Mouse (Mus musculus) CH12F3 (cell line): ENCODE data around the gene Sdcbp2.
"Not testable (repeated sequence)": the region's sequence is repeated elsewhere in the genome, so short reads cannot be mapped to it uniquely, and the experiment has no call there.

ENCODE experiments used
- in situ Hi-C: fragments of 300-500 bp; cut with MboI; formaldehyde crosslinking; loops from 2 replicates; pipeline ENCODE4 v1.14.3; 2020; ENCODE audit warnings: low sequenced_read_pairs

Sdcbp2 gene

DNA sequence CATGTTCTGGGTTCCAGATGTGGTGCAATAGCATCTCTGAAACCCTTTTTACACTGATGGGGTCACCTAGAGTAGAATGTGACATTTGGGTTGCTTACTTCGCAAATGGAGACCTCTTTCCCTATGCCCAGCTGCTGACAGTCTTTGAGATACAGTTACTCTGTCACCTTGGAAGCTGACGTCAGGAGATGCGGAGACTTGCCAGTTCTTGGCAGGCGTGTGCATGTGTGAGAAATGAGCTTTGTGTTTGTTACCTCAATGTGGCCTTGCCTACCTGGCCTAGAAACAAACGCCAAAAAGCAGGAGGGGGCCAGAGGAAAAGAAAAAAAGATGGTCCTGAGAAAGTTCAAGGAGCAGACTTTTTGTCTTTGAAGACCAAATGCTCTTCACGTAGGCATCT, 5.6 kb upstream of the Sdcbp2 start:
- in situ Hi-C loops, result no loop called here

DNA sequence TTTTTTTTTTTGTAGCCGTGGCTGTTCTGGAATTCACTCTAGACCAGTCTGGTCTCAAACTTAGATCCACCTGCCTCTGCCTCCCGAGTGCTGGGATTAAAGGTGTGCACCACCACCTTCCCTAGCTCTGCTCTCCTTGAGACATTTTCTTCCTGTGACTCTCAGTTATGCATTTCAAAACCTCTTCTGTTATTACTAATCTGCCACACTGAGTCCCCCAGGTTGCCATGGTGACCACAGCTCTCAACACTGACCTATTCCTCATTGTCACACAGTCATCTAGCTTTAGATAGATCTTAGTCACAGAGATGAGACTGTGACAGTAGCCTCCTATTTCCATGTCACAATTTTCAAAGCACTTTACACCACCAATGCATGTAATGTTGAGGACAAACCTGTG, 3.0 kb upstream of the Sdcbp2 start:
- in situ Hi-C loops, result no loop called here

DNA sequence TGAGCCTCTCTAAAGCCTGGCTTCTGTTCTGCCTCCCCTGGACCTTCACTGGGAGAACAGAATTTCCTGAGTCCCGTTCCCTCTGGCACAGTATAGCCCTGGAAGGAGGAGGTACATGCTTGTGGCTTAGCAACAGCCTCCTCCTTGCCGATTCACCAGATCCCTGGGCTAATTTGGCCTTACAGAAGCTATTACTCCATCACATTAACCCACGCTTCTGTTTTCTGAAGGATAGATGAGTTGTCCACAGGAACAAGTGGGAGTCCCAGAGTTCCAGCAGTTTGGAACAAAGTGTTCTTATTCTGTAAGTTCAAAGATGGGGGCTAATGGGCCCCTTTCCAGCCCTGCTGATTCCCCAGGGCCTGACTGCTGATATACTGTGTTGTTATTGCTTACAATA, 1.2 kb downstream of the Sdcbp2 start:
- in situ Hi-C loops, result no loop called here

DNA sequence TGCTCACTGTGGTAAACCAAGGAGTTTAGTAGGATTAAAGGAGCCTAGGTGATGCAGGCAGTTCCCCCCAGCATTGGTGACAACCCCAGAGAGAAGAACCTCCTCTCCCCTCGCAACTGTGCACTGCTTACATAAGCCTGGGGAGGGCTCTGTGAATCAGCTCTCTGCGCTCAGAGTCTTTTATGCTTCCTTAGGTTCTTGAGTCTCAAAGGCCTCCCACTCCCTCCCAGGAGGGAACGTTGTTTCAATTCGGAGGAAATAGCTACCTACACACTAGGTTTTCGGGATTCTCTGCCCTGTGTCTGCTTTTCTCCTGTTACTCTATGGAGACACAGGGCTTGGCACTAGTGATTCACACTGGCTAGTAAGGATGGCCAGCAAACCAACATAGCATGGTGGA, 2.2 kb downstream of the Sdcbp2 start:
- in situ Hi-C loops, result no loop called here

DNA sequence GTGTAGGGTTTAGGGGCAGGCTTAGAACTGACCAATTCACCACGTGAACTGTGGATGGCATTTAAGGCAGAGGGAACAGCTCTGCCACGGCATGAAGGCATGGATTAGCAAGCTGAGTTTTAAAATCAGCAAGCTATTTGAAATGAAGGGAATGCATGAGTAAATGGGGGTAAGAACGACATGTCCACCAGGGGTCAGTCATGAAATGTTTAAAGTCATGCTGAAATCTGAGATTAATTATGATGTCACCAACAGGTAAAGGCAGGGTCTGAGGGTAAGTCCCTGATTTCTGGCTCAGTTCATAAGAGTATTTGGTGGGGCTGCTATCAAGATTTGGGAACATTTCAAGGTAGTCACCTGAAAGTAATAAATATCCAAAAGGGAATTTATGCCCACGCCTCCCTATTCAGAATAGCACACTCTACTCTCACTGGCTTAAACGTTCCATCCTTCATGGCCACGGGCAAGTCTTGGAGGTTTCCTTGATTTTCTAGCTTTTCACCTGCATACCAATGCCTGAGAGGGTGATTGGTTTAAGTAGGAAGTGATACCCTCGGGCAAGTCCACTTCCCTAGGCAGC, 2.8 kb downstream of the Sdcbp2 start:
- in situ Hi-C loops, result no loop called here

DNA sequence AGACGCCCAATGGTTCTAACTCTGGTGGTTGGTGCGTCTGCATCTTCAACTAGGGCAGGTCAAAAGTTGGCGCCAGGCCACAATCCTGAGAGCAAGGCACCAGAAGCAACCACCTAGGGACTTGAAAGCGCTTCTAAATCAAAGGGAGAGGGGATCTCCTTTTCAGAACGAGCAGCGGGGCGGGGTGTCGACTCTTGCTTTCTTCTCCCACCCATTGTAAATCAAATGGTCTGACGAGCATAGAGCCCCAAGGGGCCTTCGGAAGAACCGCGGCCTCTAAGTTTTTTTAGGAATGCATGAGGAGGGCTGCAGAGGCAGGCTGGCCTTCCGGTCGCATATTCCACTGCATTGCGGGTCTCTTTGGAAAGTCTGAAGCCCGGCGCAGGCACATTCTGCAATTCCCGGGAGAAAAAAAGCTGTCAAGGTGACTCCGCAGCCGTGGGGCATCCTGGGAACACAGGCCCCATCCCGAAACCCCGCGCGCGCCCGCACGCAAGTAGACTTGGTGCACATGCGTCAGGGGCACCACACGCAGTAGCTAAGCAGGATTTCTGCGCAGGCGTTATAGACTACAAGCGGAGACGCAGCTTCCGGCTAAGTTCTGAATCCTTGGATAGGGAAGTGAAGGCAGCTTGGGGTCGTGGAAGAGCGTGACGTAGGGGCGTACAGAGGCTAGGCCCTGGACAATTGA, 3.4 kb downstream of the Sdcbp2 start:
- in situ Hi-C loops, result no loop called here

DNA sequence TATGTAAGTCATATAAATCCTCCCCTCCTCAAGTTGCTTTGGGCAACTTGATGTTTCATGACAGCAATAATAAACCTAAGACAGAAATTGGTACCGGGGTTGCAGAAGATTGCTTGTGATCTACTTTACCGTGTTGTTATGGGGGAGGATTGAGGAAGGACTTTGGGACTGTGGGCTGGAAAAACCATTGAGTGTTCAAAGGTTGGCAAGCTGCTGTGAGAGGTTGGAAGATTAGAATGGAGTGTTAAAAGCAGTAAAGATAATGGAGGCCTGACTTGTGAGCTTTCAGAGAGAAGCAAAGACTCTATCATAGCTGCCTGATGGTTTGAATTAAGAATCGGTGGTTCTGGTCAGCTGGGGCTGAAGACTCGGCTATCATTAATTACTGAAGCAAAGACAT, 6.8 kb downstream of the Sdcbp2 start:
- in situ Hi-C loops, result no loop called here

DNA sequence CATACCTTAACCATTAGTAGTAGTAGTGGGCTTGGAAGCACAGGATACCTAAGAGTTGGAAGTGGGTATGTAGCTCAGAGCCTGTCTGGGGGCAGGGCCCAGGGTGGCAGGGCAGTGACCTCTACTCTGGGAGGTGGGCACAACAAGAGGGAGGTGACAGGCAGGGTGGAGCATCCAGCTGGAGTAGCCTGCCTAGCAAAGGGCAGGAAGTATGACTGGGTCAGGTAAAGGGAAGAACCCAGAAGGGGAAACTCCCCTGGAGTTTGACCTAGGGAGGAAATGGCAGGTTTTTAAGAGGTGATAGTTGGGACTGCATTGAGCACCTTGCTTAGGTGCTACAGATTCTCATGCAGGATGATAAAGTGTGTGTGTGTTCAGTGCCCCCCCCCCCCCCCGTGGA, 8.5 kb downstream of the Sdcbp2 start:
- in situ Hi-C loops, result no loop called here

DNA sequence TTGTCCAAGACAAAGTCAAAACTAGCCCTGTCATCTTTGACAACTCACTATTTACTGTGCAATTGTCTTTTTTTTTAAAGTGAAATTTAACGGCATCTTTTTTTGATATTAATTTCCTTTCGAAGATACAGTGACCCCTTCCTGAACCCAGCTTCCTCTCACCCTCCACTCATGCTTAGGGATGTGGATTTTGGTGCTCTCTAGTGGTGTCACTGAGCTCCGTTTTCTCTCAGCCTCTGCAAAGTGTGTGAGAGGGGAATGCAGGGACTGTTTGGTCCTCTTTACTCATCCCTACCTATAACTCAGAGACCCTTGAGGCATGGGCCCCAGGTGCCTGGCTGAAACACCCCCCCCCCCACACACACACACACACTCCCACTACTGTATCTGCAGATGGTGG, 13.5 kb downstream of the Sdcbp2 start:
- in situ Hi-C loops, result no loop called here

DNA sequence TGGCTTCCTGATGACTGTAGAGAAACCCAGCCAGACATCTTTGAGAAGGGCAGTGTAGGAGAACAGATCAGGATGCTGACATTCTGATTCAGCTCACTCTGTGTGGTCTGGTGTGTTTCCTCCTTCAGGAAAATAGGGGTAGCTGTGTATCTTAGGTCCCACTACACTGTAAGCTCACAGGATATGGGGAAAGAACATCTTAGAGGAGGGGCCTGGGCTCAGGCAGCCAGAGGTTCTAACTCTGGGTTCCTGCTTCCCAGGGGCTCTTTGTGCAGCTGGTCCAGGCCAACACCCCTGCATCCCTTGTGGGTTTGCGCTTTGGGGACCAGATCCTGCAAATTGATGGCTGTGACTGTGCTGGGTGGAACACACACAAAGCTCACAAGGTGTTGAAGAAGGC, 14.4 kb downstream of the Sdcbp2 start:
- in situ Hi-C loops, result no loop called here

DNA sequence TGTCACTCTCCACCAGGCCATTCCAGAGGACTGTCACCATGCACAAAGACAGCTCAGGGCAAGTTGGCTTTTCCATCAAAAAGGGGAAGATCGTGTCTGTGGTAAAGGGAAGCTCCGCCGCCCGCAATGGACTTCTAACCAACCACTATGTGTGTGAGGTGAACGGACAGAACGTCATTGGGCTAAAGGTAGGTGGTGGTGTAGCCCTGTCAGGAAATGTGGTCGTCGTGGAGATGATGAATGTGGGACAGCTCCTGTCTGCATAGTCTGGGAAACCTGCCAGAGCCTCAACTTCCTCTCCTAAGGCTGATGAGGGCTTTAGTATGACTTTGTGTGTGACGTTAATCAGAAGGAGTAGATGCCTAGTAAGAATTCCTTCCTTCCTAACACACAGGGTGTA, 14.9 kb downstream of the Sdcbp2 start:
- in situ Hi-C loops, result no loop called here

DNA sequence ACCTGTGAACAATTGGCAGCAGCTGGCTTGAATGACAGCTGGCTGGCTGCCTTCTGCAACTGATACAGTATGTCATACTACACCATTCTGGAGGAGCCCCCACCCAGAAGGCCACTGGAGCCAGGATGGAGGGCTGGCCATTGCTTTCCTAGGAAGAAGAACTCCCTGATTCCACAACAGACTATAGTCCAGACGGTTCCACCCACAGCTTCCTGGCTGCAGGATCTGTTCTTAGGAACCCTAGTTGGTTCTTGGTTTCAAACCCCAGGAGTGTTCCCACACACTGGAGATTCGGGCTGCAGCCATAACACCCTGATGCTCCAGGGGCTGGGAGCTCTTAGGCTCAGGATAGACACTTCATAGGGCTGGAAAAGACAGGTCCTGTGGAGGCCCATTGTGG, 25.6 kb downstream of the Sdcbp2 start:
- in situ Hi-C loops, result no loop called here

DNA sequence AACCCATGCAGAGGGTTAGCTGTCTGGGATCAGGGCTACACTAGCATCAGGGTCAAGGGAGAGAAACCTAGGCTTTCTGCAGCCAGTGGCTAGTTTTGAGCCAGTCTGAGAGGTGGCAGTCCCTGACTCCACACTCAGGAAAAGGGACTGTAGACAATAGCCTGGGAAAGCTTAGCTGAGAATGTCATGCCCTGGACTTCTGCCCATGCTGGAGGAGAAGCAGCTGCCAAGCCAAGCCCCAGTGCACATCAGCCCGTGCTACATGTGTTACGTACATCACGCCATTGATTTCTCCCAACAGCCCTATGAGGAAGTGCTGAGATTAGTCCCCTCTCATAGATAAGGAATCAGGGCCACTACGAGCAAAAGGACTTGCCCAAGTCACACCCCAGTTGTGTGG, 29.7 kb downstream of the Sdcbp2 start:
- in situ Hi-C loops, result no loop called here

DNA sequence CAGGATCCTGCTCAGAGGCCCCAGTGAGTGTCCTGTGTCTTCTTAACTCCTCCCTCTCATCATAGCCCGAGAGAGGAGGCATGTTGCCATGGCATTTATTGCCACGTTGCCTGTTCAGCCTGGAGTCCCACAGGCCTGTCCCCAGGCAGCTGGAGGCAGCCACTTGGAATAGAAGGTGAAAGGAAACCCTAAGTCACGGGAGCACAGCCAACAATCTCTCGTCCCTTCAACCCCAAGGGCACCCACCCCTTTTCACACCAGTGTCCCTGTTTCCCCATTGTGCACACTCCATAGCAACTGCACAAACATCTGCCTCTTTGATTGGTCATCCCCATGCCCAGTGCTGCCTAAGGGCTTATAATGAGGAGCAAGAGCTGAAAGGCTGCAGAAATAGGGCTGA, 31.2 kb downstream of the Sdcbp2 start:
- in situ Hi-C loops, result no loop called here

DNA sequence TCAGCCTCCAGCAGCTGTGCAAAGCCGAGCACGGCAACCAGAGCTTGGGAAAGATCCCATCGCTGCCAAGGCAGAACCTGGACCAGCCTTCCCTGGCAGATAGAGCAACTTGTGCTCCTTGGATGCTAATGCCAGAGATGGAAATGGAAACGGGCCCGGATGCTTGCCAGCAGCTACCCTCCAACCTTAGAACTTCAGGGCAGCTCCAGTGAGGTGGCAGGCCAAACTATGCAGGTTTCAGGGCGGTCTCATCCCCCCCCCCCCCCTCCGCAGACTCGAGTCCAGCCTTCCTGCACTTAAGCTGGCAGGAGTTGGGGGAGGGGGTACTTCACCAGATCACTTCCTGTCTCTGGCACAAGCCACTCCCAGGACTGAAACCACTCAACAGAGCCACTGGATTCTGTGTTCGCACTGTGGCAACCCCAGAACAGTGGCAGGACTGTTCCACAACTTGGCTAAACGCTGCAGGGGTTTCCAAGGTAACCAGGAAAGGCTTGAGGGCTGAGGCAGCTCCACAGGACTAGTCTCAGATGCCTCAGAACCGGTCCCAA, 33.1 kb downstream of the Sdcbp2 start:
- in situ Hi-C loops, result no loop called here

DNA sequence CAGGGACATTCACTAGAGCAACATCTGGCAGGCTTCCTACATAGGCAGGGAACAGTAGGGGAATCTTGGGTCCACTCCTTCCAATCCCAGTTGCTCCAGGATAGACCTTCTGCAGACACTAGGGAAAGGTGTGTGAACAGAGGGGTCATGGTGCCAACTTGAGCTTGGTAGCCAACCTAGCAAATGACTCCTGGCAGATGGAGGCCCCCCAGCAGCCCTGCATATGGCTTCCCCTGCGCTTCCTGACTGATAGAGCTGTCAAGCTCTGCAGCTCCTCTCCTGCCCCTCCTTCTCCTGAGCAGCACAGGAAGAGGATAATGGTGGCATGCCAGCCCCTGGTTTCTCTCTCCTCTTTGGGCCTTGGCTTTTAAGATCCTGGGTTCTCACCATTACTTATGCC, 36.0 kb downstream of the Sdcbp2 start:
- in situ Hi-C loops, result no loop called here

DNA sequence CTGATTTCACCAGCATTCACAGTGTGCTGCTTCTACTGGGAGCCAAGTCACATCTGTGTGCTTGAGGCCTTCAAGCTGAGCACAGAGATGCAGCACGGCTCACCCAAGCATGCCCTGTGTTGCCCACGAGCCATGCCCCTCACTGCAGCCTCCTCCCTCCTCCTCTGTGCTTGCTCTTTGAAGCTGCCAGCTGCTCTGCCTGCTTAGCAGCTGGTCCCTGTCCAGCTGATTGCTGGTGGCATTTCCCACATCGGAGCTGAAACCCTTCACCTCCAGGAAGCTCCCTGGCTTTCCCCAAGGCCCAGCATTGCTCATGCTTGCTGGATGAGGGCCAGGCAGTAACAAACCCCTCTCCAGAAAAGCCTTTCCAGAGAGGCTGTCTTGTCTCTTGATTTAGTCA, 37.6 kb downstream of the Sdcbp2 start:
- in situ Hi-C loops, result no loop called here

DNA sequence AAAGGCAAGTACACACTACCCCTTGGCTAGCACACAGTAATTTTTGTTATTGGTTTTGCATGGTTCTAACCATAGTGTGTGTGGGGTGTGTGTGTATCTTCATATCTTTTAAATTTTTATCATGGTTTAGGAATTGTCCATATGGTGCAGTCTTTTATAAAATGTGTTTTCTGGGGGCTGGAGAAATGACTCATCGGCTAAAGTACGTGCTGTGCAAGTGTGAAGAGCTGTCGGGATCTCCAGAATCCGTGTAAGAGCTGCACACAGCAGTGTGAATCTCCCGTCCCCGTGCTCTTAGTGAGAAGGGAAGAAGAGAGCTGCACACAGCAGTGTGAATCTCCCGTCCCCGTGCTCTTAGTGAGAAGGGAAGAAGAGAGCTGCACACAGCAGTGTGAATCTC, 43.4 kb downstream of the Sdcbp2 start:
- in situ Hi-C loops, result not testable (repeated sequence)

DNA sequence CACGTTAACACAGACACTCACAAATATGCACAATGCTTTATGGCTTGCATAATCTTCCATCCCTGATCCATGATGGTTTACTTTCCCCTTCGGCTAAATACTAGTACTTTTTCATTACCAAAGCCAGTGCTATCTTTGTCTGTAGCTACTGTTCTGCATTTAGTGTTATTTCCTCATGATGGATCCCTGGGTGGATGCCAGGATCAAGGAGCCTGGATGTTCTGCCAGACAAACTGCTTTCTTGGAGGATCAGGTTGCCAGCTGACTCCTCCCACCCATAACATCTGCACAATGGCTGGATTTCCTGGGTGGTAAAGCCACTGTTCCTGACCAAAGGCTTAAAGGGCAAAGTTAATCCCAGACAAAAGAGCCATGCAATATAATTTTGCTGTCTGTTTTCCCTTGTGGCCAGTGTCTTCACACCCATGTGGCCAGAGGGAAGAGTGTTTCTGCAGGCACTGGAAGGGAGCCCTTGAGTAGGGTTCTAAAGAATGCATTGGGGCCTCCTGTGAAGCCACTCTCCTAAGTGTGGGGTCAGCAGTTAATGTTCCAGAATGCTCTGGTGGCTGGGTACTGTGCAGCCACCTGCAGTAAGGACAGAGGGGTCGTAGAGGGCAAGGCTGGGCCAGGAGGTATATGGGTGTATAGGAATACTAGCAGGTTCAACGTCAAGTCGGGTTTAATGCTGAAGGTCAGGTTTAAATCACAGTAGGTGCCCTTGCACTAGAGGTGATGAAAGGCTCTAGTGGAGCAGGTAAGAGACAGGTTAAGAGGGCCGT, 44.3 kb downstream of the Sdcbp2 start:
- in situ Hi-C loops, result no loop called here

DNA sequence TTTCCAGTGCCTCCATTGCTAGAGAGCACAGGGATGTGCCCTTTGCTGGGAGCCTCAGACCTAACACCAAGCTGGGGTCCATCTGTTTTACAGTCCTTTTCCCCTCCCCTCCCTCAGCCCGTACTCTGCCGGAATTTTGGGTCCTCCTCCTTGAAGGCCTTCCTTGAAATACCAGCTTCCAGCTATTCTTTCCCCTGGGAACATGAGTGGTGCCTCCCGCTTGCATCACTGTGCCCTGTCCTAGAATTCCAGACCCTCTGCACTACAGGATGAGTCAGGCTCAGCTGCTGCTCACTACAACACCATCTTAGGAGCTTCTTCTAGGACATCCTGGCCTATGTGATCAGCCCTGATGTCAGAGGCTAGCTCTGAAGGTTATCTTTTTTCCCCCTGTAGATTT, 51.4 kb downstream of the Sdcbp2 start:
- in situ Hi-C loops, result no loop called here

DNA sequence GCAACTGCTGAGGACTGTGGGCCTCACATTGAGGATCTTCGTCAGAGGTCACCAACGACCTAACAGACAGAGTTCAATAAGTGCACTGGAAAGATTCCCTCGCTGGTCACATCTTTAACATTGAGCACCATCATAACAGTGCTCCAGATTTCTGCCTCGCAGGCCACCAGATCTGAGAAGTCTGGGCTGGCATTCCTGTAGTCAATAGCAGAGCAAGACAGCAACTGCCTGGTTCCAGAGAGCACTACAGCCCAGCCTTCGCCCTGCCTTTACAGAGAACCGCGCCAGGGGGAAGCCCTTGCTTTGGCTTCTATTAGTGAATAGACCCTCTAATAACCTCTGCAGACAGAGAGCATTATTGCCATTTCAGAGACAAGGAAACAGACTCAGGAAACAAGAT, 53.9 kb downstream of the Sdcbp2 start:
- in situ Hi-C loops, result no loop called here

DNA sequence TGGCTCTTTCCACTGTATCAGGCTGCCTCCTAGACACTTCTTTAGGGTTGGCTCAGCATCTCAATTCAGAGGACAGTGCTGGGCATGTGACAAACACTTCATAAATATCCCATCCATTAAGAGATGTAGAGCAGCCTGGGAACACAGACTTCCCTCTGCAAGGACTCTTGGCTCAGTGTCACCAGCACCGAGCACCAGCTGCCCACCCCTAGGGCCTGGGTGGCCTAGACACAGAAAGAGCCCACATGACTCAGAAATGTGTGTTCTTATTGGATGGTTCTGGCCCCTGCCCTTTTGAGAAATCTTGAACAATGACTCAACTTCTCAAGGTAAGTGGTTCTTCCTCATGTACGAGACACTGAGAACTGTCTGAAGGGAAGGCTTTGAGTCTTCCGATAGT, 55.6 kb downstream of the Sdcbp2 start:
- in situ Hi-C loops, result no loop called here
